Mouse (Mus musculus): ENCODE measurements at regions not wholly inside any gene's neighbourhood (a gene's known extent, or its start where the extent isn't known, plus 50 kb on each side); places are given as distances from the start of the nearest gene placed in this dataset.

GRCm38 (mm10) chr2:167834605-167835004 is 97.3 kb upstream of the Ptpn1 start:
- DNase-seq (ENCODE audit: extremely low read depth), result no peak
- no peak overlapping the region for H3K4me3 ChIP-seq (replicated peaks in 1 of 3; ENCODE audit: low read depth in 2 of 3, low read length in 2 of 3, poor library complexity in 1 of 3)
- dilution Hi-C loops (cut with MboI; ENCODE audit: extremely low pct_ligation_motif_present, extremely low pct_unique_long_range_greater_than_20kb, low sequenced_read_pairs), result no loop called here
- no peak overlapping the region for H3K9ac ChIP-seq (ENCODE audit: insufficient read depth, low read depth)
- no peaks in the 10 kb centered on the region for H3K79me2 ChIP-seq (replicated peaks; ENCODE audit: control insufficient read depth, extremely low read depth, insufficient read depth, poor library complexity, severe bottlenecking)
- peaks cover 83% of the 10 kb centered on the region for H3K27me3 ChIP-seq (replicated peaks)
- H3K27ac ChIP-seq (ENCODE audit: insufficient read depth, low read depth), result no peak overlapping the region
- H3K36me3 ChIP-seq (replicated peaks in 1 of 2; ENCODE audit: control insufficient read depth in 1 of 2, insufficient read depth in 1 of 2, low read length in 1 of 2), result no peaks in the 10 kb centered on the region
- H3K4me2 ChIP-seq (ENCODE audit: insufficient read depth, low read depth, poor library complexity, severe bottlenecking), result no peak overlapping the region
- H3K9me3 ChIP-seq (replicated peaks; ENCODE audit: low read length), result peaks cover 13% of the 10 kb centered on the region
- H3K4me1 ChIP-seq (ENCODE audit: control insufficient read depth in 1 of 2, insufficient read depth in 2 of 2), result no peaks in the 10 kb centered on the region
- in situ Hi-C loops (cut with MboI; ENCODE audit: low pct_ligation_motif_present, low pct_unique_long_range_greater_than_20kb, low sequenced_read_pairs), result no loop called here
- TF ChIP-seq MAX (IDR thresholded peaks at IDR 0.05; ENCODE audit: low read length) (no peak), MXI1 (IDR thresholded peaks at IDR 0.05; ENCODE audit: low read depth, low read length) (no peak), PAX5 (IDR thresholded peaks at IDR 0.05; ENCODE audit: low read length) (no peak), ZC3H11A (IDR thresholded peaks at IDR 0.05; ENCODE audit: low read depth, low read length) (no peak), JUN (IDR thresholded peaks at IDR 0.05; ENCODE audit: insufficient read depth, low read depth, low read length) (no peak), ZKSCAN1 (IDR thresholded peaks at IDR 0.05; ENCODE audit: borderline replicate concordance, low read depth, low read length) (no peak), USF1 (IDR thresholded peaks at IDR 0.05; ENCODE audit: low read depth, low read length) (no peak), CTCF (conservative IDR thresholded peaks at IDR 0.05 in 1 of 2, IDR thresholded peaks at IDR 0.05 in 1 of 2; ENCODE audit: low read depth in 2 of 2, low read length in 2 of 2) (no peak), RAD21 (IDR thresholded peaks at IDR 0.05; ENCODE audit: low read depth, low read length) (no peak), HCFC1 (IDR thresholded peaks at IDR 0.05; ENCODE audit: low read depth, low read length) (no peak), NRF1 (IDR thresholded peaks at IDR 0.05; ENCODE audit: low read depth, low read length) (no peak), NELFE (IDR thresholded peaks at IDR 0.05; ENCODE audit: low read depth, low read length) (no peak), ZNF384 (IDR thresholded peaks at IDR 0.05; ENCODE audit: low read depth, low read length) (no peak), MAZ (IDR thresholded peaks at IDR 0.05; ENCODE audit: low read depth, low read length) (no peak), MAFK (IDR thresholded peaks at IDR 0.05; ENCODE audit: insufficient replicate concordance, low read length) (no peak), E2F4 (IDR thresholded peaks at IDR 0.05; ENCODE audit: insufficient replicate concordance, low read depth, low read length) (no peak), RCOR1 (conservative IDR thresholded peaks at IDR 0.05; ENCODE audit: low read depth, low read length) (no peak)

- dilution Hi-C loops (cut with MboI; ENCODE audit: extremely low pct_ligation_motif_present, extremely low pct_unique_long_range_greater_than_20kb, low sequenced_read_pairs) (no loop called here), in situ Hi-C loops (cut with MboI; ENCODE audit: low pct_ligation_motif_present, low pct_unique_long_range_greater_than_20kb, low sequenced_read_pairs) (no loop called here)
- Histone ChIP-seq H3K36me3 (replicated peaks in 1 of 2; ENCODE audit: control insufficient read depth in 1 of 2, insufficient read depth in 1 of 2, low read length in 1 of 2) (no peaks in the 10 kb centered on the region), H3K4me3 (replicated peaks in 1 of 3; ENCODE audit: low read depth in 2 of 3, low read length in 2 of 3, poor library complexity in 1 of 3) (no peak overlapping the region), H3K79me2 (replicated peaks; ENCODE audit: control insufficient read depth, extremely low read depth, insufficient read depth, poor library complexity, severe bottlenecking) (no peaks in the 10 kb centered on the region), H3K27ac (ENCODE audit: insufficient read depth, low read depth) (no peak overlapping the region), H3K27me3 (replicated peaks) (peaks cover 83% of the 10 kb centered on the region), H3K4me1 (ENCODE audit: control insufficient read depth in 1 of 2, insufficient read depth in 2 of 2) (no peaks in the 10 kb centered on the region), H3K9ac (ENCODE audit: insufficient read depth, low read depth) (no peak overlapping the region), H3K9me3 (replicated peaks; ENCODE audit: low read length) (peaks cover 13% of the 10 kb centered on the region), H3K4me2 (ENCODE audit: insufficient read depth, low read depth, poor library complexity, severe bottlenecking) (no peak overlapping the region)
- TF ChIP-seq MXI1 (IDR thresholded peaks at IDR 0.05; ENCODE audit: low read depth, low read length), result no peak
- TF ChIP-seq JUND (conservative IDR thresholded peaks at IDR 0.05; ENCODE audit: low read depth, low read length), result no peak
- TF ChIP-seq ELF1 (IDR thresholded peaks at IDR 0.05; ENCODE audit: low read depth, low read length), result no peak
- TF ChIP-seq ZC3H11A (IDR thresholded peaks at IDR 0.05; ENCODE audit: low read depth, low read length), result no peak
- no peak for TF ChIP-seq KAT2A (IDR thresholded peaks at IDR 0.05; ENCODE audit: insufficient replicate concordance, low read length)
- TF ChIP-seq TCF12 (IDR thresholded peaks at IDR 0.05; ENCODE audit: low read depth, low read length), result no peak
- TF ChIP-seq NELFE (IDR thresholded peaks at IDR 0.05; ENCODE audit: low read depth, low read length), result no peak
- TF ChIP-seq CHD2 (IDR thresholded peaks at IDR 0.05; ENCODE audit: low read length), result no peak
- TF ChIP-seq MYC (IDR thresholded peaks at IDR 0.05; ENCODE audit: low read depth, low read length), result no peak
- no peak for TF ChIP-seq USF2 (conservative IDR thresholded peaks at IDR 0.05; ENCODE audit: low read depth, low read length)
- TF ChIP-seq CHD1 (IDR thresholded peaks at IDR 0.05; ENCODE audit: low read depth, low read length), result no peak
- no peak for TF ChIP-seq USF1 (IDR thresholded peaks at IDR 0.05; ENCODE audit: low read depth, low read length)
- TF ChIP-seq HCFC1 (IDR thresholded peaks at IDR 0.05; ENCODE audit: low read depth, low read length), result no peak
- no peak for TF ChIP-seq MAFK (IDR thresholded peaks at IDR 0.05; ENCODE audit: insufficient replicate concordance, low read length)
- no peak for TF ChIP-seq RAD21 (IDR thresholded peaks at IDR 0.05; ENCODE audit: low read depth, low read length)
- TF ChIP-seq ZNF384 (IDR thresholded peaks at IDR 0.05; ENCODE audit: low read depth, low read length), result no peak
- DNase-seq (ENCODE audit: extremely low read depth), result no peak
Observed at GRCm38 (mm10) chr2:167833290-167833953, 98.4 kb upstream of the Ptpn1 start.
